Mouse (Mus musculus) spleen, embryonic (tissue): ENCODE data around the gene Stk33.
"Not testable (repeated sequence)": the region's sequence is repeated elsewhere in the genome, so short reads cannot be mapped to it uniquely, and the experiment has no call there.

Experiments used
- CTCF ChIA-PET: fragments of 350-600 bp; sonication (Branson Sonifier 250); formaldehyde crosslinking; loops from one replicate; lab custom pipeline; 2022; lab: Charles Lee

Stk33 gene

GRCm38 (mm10) chr7:109438781-109439591, at the start of gene Stk33:
Stk33 (minus strand) TSS chr7:109439081.
- CTCF ChIA-PET = no interaction called here

- CTCF ChIA-PET = no interaction called here
Measured at GRCm38 (mm10) chr7:109484221-109484620, 45.3 kb upstream of the Stk33 start.

- CTCF ChIA-PET = no interaction called here
Measured at GRCm38 (mm10) chr7:109480765-109481197, 41.9 kb upstream of the Stk33 start.

DNA sequence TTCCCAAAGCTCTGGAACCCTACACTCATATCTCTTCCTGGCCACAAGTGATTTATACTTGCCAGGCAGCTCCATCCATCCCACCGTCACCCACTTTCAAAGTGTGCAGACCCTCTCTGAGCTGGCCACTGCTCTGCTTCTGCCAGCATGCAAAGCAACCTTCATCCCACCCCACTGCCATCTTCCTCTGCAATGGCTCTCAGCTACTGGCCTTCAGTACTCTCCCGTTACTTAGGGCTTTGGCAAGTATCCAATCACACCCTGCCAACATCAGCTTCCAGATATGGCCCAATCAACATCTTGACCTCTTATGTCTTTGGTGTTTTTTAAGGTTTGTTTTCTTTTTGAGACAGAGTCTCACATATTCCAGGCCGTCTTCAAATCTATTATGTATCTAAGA, 39.0 kb upstream of the Stk33 start:
- CTCF ChIA-PET = no interaction called here

DNA sequence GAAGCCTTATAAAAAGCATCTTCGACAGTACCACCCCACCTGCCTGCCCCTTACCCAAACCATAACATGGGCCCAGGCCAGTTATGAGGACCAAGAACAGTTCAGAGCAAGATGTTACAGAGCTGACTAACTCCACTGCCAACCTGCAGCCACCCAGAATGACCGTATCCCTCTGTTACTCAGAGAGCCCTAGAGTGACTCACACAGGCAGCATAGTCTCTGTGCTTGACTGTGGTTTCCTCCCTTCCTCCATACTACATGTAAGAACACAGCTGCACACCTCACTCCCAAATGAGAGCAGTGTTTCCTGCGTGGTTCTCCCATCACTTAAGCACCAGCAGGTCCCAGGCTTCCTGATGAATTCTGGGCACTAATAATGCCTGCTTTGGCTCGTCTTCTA, 31.8 kb upstream of the Stk33 start:
- CTCF ChIA-PET = no interaction called here

DNA sequence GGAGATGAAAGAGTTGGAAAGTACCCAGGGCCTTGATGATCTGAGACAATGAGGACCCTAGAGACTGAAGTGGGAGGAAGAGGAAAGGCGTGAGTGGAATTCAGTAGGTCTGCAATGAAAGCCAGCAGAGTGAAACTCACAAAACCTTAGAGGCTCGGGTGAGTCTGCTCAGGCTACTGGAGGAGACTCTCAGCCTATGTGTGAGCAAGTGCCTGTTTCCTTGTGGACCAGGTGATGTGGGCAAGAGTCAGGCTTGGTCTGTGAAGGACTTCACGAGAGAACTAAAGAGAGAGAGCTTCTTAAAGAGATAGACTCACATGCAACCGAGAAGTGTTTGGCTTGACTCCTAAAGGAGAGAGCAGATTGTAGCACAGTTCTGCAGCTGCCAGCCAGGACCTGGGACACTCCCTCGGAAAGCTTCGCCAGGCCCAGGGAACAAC, 29.4 kb upstream of the Stk33 start:
- CTCF ChIA-PET = no interaction called here

- CTCF ChIA-PET = no interaction called here
Measured at GRCm38 (mm10) chr7:109467591-109467990, 28.7 kb upstream of the Stk33 start.

- CTCF ChIA-PET = no interaction called here
Measured at GRCm38 (mm10) chr7:109460698-109461097, 21.8 kb upstream of the Stk33 start.

DNA sequence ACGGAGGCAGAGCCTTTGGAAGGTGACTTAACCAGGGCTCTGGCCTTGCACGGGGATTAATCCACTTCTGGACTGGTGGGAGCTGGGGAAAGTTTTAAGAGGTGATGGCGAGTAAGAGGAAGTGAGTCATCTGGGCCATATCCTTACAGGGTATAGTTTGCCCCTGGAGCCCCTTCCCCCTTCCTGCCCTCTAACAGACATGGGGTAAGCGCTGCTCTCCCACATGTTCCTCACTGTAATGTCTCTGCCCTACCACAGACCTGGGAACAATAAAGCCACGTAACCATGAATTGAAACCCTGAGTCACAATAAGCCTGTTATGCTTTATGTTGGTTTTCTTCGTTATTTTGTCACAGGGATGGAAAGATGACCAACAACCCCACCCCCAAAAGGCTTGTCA, 17.7 kb upstream of the Stk33 start:
- CTCF ChIA-PET = no interaction called here

GRCm38 (mm10) chr7:109455748-109456147, 16.9 kb upstream of the Stk33 start:
- CTCF ChIA-PET = no interaction called here

DNA sequence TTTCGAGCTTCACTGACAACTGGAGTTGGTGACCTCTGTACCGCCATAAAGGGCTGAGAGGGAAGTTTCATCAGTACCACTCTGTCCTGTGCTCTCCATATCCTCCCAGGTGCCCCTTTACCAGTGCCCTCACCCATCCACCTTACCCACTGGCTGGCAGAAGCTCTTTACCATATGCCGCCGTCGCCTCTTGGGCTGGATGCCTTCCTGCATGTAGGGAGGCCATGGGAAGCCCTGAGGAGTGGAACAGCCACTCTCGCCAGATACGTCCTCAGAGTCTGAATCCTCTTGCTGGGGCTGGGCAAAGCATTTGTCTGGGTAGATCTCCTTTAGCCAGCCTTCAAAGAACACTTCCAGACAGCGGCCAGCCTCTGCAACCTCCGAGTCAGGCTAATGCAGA, 16.0 kb upstream of the Stk33 start:
- CTCF ChIA-PET = interaction anchor here (0.7 to 0.9 kb wide), 2 partner anchors 54 to 92 kb away, joined by 3 to 10 read pairs; no protein-coding TSS in a partner anchor

DNA sequence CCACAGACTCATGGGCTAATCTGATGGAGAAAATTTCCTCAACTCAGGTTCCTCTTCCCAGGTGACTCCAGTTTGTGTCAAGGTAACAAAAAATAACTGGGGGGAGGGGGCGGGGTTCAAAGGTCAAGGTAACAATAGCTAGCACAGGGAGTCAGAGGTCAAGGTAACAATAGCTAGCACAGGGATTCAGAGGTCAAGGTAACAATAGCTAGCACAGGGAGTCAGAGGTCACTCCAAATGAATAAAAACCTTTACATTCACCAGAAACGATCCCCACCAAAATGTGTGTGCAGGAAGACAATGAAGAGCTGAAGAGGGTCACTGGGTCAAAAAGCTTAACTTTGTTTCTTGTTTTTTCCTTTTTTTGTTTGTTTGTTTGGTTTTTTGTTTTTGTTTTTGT, 9.2 kb upstream of the Stk33 start:
- CTCF ChIA-PET = no interaction called here

DNA sequence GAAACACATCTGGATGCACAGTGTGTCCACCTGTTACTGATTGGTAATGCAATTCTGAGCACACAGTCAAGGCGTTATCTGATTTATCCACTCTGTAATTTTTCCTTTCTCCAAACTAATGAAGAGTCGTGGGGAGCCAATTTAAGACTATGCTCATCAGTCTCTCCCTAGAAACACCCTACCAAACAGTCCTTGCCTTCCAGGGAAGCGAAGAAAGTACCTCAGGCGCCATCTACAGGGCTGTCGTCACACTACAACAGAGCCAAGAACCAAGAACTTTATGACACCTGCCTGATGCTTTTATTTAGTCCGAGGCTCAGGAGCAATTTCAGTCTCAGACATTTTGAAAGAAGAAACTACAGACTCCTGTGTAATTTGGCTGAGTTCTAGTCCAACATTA, 6.1 kb upstream of the Stk33 start:
- CTCF ChIA-PET = no interaction called here

GRCm38 (mm10) chr7:109442739-109443138, 3.9 kb upstream of the Stk33 start:
- CTCF ChIA-PET = no interaction called here

DNA sequence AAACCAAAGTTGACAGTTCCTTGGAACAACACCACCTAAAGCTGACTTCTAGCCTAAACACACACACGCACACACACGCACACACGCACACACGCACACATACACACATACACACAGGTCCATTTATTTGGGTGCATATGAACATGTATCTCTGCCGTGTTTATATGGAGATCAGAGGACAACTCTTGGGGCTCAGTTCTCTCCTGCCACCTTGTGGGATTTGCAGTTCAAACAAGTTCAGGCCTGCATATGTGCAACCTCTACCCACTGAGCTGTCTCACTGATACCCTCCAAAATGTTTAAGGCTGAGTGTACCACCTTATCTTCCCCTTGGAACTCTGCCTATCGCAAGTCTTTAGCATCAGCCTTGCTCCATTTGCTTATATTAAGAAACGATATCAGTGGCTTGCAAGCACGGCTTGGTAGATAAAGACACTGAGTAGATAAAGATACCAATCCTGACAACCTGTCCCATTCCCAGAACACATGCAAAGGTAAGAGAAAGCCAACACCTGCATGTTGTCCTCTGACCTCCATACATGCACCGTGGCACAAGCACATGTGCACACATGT, 1.9 kb upstream of the Stk33 start:
- CTCF ChIA-PET = no interaction called here

GRCm38 (mm10) chr7:109424422-109425159, 14.3 kb downstream of the Stk33 start:
- CTCF ChIA-PET = no interaction called here

- CTCF ChIA-PET = no interaction called here
Measured at GRCm38 (mm10) chr7:109422803-109423202, 16.1 kb downstream of the Stk33 start.

DNA sequence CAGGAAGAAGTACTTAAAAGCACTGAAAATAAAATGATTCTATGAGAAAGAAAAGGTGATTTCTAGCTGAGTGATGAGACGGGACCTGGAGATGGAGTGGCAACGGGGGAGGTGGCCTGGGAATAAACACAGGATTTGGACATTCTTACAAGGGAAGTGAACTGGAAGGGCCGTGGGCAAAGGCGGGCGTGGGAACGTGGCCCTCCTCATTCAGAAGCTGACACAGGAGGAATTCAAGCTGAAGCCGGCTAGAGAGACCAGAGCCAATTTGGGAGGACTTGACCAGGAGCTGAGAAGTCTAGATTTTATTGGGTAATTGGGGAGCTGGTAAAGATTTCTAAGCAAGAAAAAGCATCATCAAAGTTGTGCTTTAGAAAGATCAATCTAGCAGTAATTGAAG, 33.4 kb downstream of the Stk33 start:
- CTCF ChIA-PET = no interaction called here

DNA sequence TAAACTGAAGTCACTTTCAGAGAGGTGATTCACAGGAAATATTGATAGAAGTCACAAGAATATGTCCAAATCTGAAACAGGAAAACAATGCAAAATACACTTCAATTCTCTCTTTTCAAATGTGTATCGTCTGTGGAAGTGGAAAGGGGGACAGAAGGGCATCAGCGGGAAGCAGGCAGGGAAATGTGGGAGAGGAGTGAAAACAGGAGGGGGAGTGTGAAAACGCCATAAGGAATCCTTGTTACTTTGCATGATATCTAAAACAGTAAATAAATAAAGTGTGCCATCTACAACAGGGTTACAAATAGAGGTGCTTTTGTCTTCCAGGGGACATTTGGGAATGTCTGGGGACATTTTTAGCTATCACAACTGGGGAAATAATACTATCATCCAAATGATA, 39.6 kb downstream of the Stk33 start:
- CTCF ChIA-PET = interaction anchor here (0.5 kb wide), 1 partner anchor 1071 kb away, joined by 4 read pairs; no protein-coding TSS in a partner anchor

DNA sequence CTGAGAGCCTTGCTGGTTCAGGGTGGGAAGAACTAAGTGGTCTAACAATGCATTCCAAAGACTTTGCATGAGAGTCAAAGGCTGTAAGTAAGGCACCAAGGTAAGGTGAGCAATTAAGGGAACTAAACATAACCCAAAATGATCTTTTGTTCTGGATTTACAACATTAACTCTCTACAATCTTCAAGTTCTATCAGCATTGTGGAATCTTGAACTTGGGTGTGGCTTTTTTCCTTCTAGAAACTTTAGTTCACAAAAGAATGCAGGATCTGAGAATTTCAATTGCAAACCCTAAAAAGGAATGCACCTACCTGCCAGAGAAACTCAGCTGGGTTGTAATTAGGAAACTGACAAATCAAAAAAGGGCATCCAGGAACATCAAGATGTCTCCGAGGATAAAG, 57.8 kb downstream of the Stk33 start:
- CTCF ChIA-PET = no interaction called here

DNA sequence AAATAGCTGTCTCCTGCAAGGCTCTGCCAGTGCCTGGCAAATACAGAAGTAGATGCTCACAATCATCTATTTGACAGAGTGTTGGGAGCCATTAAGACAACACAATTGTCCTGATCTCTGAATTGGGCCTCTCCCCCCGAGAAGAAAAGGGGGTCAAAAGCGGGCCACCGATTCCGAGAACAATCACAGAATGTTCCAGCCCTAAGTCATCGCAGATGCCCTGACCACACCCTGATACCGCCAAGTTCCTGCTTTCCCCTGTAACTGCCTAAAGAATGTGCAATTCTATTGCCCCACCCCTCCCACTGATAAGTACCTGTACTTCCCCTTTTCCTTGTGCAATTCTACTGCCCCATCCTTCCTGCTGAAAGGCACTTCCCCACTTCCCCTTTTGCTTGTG, 65.3 kb downstream of the Stk33 start:
- CTCF ChIA-PET = not testable (repeated sequence)

DNA sequence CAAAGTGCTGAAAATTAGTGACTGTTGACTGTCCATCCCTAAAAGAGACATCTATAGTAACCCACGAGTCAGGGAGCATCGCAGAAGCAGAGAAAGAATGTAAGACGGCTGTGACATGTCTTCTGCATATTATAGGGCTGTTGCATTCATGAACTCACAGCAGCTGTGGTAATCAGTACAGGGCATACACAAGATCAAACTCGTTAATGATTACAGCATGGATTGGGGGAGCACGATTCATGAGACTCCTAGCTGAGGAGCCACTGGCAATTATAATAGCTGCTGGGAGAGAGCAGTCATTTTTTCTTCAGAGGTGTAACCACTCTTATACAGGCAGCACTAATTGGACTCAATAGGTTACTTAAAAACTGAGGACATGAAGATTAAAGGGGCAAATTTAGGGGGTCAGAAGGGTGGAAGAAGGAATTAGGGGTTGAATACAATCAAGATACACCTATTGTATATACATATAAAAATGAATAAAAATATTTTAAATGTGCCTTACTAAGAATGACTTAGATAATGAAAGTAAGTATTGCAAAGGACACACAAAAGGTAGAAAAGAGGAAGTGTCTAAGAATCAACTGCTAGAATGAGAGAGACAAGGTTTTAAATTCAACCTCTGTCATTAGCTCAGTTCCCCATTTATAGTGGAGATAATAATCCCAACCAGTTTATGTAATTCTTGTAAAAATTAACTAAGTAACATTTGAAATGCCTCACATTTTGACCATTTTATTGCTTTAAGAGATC, 80.3 kb downstream of the Stk33 start:
- CTCF ChIA-PET = no interaction called here
